Mouse (Mus musculus): ENCODE measurements around the gene C130026I21Rik. TPM values are rescaled to one million over a fixed set of nuclear protein-coding genes. Genes with fewer than 3 reads are reported as not detected.

Gene C130026I21Rik
- polyA plus RNA-seq, 1 experiment from 2014 or later, result not detected

GRCm38 (mm10) chr1:84945950-84946349, 324.4 kb downstream of the C130026I21Rik start:
- ATAC-seq (replicated peaks; ENCODE audit: insufficient number of reproducible peaks, low FRiP score, low TSS enrichment, low read depth) (no peak), DNase-seq (ENCODE audit: low spot score) (no peak)
- H3K4me1 ChIP-seq (ENCODE audit: control insufficient read depth, insufficient read depth, low read length), result no peaks in the 10 kb centered on the region
- no peaks in the 10 kb centered on the region for H3K36me3 ChIP-seq (replicated peaks; ENCODE audit: control insufficient read depth, insufficient read depth, low read depth, low read length)
- H3K4me3 ChIP-seq (ENCODE audit: low read depth, low read length), result no peak overlapping the region
- no peaks in the 10 kb centered on the region for H3K9me3 ChIP-seq (replicated peaks; ENCODE audit: control insufficient read depth, low read length)
- no peak overlapping the region for H3K27ac ChIP-seq (replicated peaks; ENCODE audit: low read depth, low read length)
- 77% methylated on average over 3 of the region's 3 CpGs for WGBS
- H3K27me3 ChIP-seq (ENCODE audit: control insufficient read depth, insufficient read depth, low read length), result no peaks in the 10 kb centered on the region
- H3K9ac ChIP-seq (replicated peaks; ENCODE audit: low read length), result no peak overlapping the region
- H3K4me2 ChIP-seq (ENCODE audit: low read depth, low read length), result no peak overlapping the region

- H3K9me3 ChIP-seq (replicated peaks; ENCODE audit: control insufficient read depth, low read length), result no peaks in the 10 kb centered on the region
- WGBS, result 94% methylated on average over 4 of the region's 4 CpGs
- H3K4me3 ChIP-seq (ENCODE audit: low read depth, low read length), result no peak overlapping the region
- H3K4me1 ChIP-seq (ENCODE audit: control insufficient read depth, insufficient read depth, low read length), result no peaks in the 10 kb centered on the region
- ATAC-seq (replicated peaks; ENCODE audit: insufficient number of reproducible peaks, low FRiP score, low TSS enrichment, low read depth) (no peak), DNase-seq (ENCODE audit: low spot score) (no peak)
- H3K4me2 ChIP-seq (ENCODE audit: low read depth, low read length), result no peak overlapping the region
- H3K9ac ChIP-seq (replicated peaks; ENCODE audit: low read length), result no peak overlapping the region
- H3K36me3 ChIP-seq (replicated peaks; ENCODE audit: control insufficient read depth, insufficient read depth, low read depth, low read length), result no peaks in the 10 kb centered on the region
- H3K27me3 ChIP-seq (ENCODE audit: control insufficient read depth, insufficient read depth, low read length), result no peaks in the 10 kb centered on the region
- no peak overlapping the region for H3K27ac ChIP-seq (replicated peaks; ENCODE audit: low read depth, low read length)
These were observed 326.8 kb downstream of the C130026I21Rik start for GRCm38 (mm10) chr1:84943549-84943948.

Small RNAs within 50 kb of the gene (microRNA-seq; reads per million reads assigned to microRNA genes)
- gene Gm27907 (ENCODE audit: borderline number of aligned reads), result not detected

Other genes with a start within 250 kb of the C130026I21Rik start
- gene Gm10553, start 170.4 kb downstream of the C130026I21Rik start, polyA plus RNA-seq (2014; fragmentation: Nextera tagmentation; extraction: Ambion mirVana), result not detected in 2 replicates
- not detected in 2 replicates for gene A530032D15Rik, start 160.7 kb downstream of the C130026I21Rik start, polyA plus RNA-seq (2014; fragmentation: Nextera tagmentation; extraction: Ambion mirVana)

Measured in embryonic facial prominence, embryonic 11.5 days (tissue).